Mouse (Mus musculus): Measurements from ENCODE around the gene Rap1gds1. TPM values are rescaled to one million over a fixed set of nuclear protein-coding genes. Genes with fewer than 3 reads are reported as not detected.

Gene Rap1gds1
- polyA plus RNA-seq, 1 experiment from 2014 or later, result 62.5 TPM

DNA sequence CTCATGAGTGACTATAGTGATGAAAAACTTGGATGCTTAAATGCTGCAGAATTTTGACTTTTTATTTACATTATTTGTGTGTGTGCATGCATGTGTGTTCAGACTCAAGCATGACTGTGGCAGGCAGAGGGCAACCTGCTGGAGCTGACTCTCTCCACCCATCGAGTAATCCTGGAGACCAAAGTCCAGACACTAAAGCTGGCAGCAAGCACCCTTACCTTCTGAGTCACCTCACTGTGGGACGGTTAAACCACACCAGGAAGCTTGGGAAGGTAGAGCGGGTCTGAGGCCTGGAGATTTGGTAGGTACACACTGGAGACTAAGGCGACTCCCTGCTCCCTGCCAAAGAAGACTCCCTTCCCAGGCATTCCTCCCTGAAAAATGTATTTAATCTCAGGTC is 38.0 kb downstream of the Rap1gds1 start:
- DNase-seq (ENCODE audit: low spot score), result no peak
- H3K4me1 ChIP-seq (ENCODE audit: control insufficient read depth, insufficient read depth, low read length), result no peaks in the 10 kb centered on the region
- ATAC-seq (ENCODE audit: low read depth), result no peak
- no peaks in the 10 kb centered on the region for H3K9me3 ChIP-seq (ENCODE audit: control insufficient read depth, low read length)
- H3K27ac ChIP-seq (replicated peaks; ENCODE audit: low read depth, low read length), result no peak overlapping the region
- no peaks in the 10 kb centered on the region for H3K27me3 ChIP-seq (replicated peaks; ENCODE audit: control insufficient read depth, insufficient read depth, low read length)
- no peak overlapping the region for H3K4me3 ChIP-seq (ENCODE audit: low read depth, low read length)
- 81% methylated on average over 4 of the region's 4 CpGs for WGBS
- no peak overlapping the region for H3K9ac ChIP-seq (ENCODE audit: low read depth, low read length)
- H3K4me2 ChIP-seq (ENCODE audit: low read depth, low read length), result no peak overlapping the region
- peaks cover 13% of the 10 kb centered on the region for H3K36me3 ChIP-seq (ENCODE audit: control insufficient read depth, insufficient read depth, low read length)

DNA sequence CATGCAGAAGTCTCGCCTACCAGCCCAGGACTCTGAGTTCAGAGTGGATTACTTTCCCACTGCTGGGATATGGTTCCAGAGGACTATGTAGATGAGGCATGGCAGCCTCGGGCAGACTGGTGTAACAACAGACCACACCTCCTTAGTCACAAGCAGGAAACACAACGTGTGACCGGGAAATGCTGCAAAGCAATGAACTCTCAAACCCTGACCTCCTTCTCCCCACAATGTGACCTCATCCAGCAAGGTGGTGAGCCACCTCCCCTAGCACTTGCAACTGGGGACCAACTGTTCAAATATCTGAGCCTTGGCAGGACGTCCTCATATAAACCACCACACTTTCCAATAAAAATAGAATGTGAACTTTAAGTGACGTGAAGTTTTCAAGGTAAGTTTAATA is 41.8 kb downstream of the Rap1gds1 start:
- no peak overlapping the region for H3K9ac ChIP-seq (ENCODE audit: low read depth, low read length)
- H3K27me3 ChIP-seq (replicated peaks; ENCODE audit: control insufficient read depth, insufficient read depth, low read length), result no peaks in the 10 kb centered on the region
- ATAC-seq (ENCODE audit: low read depth) (no peak), DNase-seq (ENCODE audit: low spot score) (no peak)
- no peak overlapping the region for H3K4me3 ChIP-seq (ENCODE audit: low read depth, low read length)
- H3K36me3 ChIP-seq (ENCODE audit: control insufficient read depth, insufficient read depth, low read length), result no peaks in the 10 kb centered on the region
- no peak overlapping the region for H3K4me2 ChIP-seq (ENCODE audit: low read depth, low read length)
- H3K9me3 ChIP-seq (ENCODE audit: control insufficient read depth, low read length), result no peaks in the 10 kb centered on the region
- 79% methylated on average over 6 of the region's 6 CpGs for WGBS
- H3K27ac ChIP-seq (replicated peaks; ENCODE audit: low read depth, low read length), result no peak overlapping the region
- no peaks in the 10 kb centered on the region for H3K4me1 ChIP-seq (ENCODE audit: control insufficient read depth, insufficient read depth, low read length)

DNA sequence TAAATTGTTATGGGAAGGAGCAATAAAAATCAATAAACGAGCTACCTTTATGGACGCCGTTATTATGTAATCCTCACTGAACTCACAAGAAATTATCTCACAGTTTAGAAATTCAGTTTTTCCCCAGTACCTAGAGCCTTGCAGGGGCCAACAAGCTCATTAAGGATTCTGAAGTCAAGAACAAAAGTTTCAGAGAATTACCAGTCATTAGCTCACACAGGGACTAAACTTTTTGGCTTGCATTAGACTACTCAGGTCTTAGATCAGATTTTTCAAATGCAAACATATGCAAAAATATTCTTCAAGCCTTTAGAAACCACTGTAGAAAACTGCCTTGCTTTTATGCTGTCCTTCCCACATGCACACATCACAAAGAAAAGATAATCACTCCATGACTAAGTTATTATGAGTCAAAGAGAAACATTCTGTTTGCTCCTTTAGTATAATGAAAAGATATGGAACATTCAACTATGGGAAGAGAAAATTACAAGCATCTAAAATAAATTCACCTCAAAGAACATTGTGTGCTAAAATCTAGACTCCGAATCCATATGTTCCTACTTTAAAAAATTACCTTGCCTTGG is 44.3 kb downstream of the Rap1gds1 start:
- no peaks in the 10 kb centered on the region for H3K36me3 ChIP-seq (ENCODE audit: control insufficient read depth, insufficient read depth, low read length)
- 86% methylated on average over 4 of the region's 4 CpGs for WGBS
- no peak for DNase-seq (ENCODE audit: low spot score)

DNA sequence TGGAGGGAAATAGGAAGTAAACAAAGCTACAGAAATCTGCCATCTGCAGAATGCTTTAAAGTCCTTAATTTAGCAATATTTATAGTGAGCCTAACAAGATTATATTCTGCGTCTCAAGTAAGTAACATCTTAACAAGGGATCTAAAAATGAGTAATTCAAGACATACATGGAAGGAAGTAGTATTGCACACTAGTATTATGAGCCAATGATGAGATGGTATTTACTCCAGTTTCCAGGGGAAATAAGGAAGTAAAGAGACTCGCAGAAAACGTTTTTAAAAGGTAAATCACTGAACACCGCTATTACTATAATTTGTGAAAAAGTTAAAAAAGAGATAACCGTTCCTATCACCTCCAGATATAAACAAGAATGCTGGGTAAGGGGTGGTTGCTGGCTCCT is 49.9 kb downstream of the Rap1gds1 start:
- peaks cover 12% of the 10 kb centered on the region; the same call in 1 of the 2 replicates for H3K36me3 ChIP-seq (ENCODE audit: control insufficient read depth, insufficient read depth, low read length)
- no peak overlapping the region for H3K27ac ChIP-seq (replicated peaks; ENCODE audit: low read depth, low read length)
- ATAC-seq (ENCODE audit: low read depth) (no peak), DNase-seq (ENCODE audit: low spot score) (no peak)
- H3K27me3 ChIP-seq (replicated peaks; ENCODE audit: control insufficient read depth, insufficient read depth, low read length), result no peaks in the 10 kb centered on the region
- H3K4me3 ChIP-seq (ENCODE audit: low read depth, low read length), result no peak overlapping the region
- H3K9ac ChIP-seq (ENCODE audit: low read depth, low read length), result no peak overlapping the region
- peaks cover 5% of the 10 kb centered on the region; the same call in 1 of the 2 replicates for H3K4me1 ChIP-seq (ENCODE audit: control insufficient read depth, insufficient read depth, low read length)
- no peaks in the 10 kb centered on the region for H3K9me3 ChIP-seq (ENCODE audit: control insufficient read depth, low read length)
- no peak overlapping the region for H3K4me2 ChIP-seq (ENCODE audit: low read depth, low read length)
- 77% methylated on average over 5 of the region's 5 CpGs for WGBS

More for the DNA sequence above, 44.3 kb downstream of the Rap1gds1 start:
- no peaks in the 10 kb centered on the region for H3K9me3 ChIP-seq (ENCODE audit: control insufficient read depth, low read length)
- no peak overlapping the region for H3K4me3 ChIP-seq (ENCODE audit: low read depth, low read length)
- no peak for ATAC-seq (ENCODE audit: low read depth)
- H3K27ac ChIP-seq (replicated peaks; ENCODE audit: low read depth, low read length), result no peak overlapping the region
- no peak overlapping the region for H3K4me2 ChIP-seq (ENCODE audit: low read depth, low read length)
- no peaks in the 10 kb centered on the region for H3K4me1 ChIP-seq (ENCODE audit: control insufficient read depth, insufficient read depth, low read length)
- H3K9ac ChIP-seq (ENCODE audit: low read depth, low read length), result no peak overlapping the region
- no peaks in the 10 kb centered on the region for H3K27me3 ChIP-seq (replicated peaks; ENCODE audit: control insufficient read depth, insufficient read depth, low read length)

DNA sequence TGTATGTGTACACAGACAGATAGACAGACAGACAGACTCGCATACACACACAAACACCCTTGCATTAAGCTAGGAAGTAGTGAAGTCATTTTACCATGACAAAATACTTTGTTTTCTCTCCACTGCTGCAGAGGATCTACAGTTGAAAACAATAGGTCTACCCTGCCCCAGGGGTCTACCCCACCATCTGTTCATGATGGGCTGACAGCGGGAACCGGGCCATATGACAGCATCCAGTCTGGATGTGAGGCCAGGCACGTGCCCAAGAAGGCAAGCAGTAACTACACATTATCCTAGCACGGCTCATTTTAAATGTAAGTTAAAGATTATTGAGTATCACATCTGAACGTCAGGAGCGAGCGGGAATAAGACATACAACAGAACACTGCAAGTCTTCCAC is 51.4 kb downstream of the Rap1gds1 start:
- no peaks in the 10 kb centered on the region for H3K27me3 ChIP-seq (replicated peaks; ENCODE audit: control insufficient read depth, insufficient read depth, low read length)
- H3K9ac ChIP-seq (ENCODE audit: low read depth, low read length), result no peak overlapping the region
- peak; percentile 74 for DNase-seq (ENCODE audit: low spot score)
- H3K4me3 ChIP-seq (ENCODE audit: low read depth, low read length), result no peak overlapping the region
- no peaks in the 10 kb centered on the region for H3K9me3 ChIP-seq (ENCODE audit: control insufficient read depth, low read length)
- H3K36me3 ChIP-seq (ENCODE audit: control insufficient read depth, insufficient read depth, low read length), result peaks cover 13% of the 10 kb centered on the region; the same call in 1 of the 2 replicates
- no peak overlapping the region for H3K27ac ChIP-seq (replicated peaks; ENCODE audit: low read depth, low read length)
- WGBS, result 55% methylated on average over 8 of the region's 8 CpGs
- H3K4me2 ChIP-seq (ENCODE audit: low read depth, low read length), result no peak overlapping the region
- H3K4me1 ChIP-seq (ENCODE audit: control insufficient read depth, insufficient read depth, low read length), result peaks cover 5% of the 10 kb centered on the region; the same call in 1 of the 2 replicates
- peak; percentile 90 for ATAC-seq (ENCODE audit: low read depth)

DNA sequence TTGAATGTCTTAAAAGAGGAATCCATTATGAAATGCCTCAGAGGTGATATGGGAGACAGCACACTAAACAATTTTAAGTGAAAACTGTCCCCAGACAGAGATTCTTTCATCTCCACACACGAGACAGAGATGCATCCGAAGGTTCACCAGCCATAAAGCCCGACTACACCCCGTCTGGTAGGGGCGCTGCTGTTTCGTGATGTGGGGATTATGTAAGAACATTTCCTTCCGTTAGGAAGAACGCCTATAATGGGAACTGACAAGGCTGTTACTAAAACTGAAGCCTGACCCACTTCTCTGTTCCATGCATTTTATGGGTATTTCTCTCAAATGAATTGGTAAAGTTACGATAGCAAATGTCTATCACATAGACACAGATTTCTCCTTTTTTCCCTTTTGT is 62.6 kb downstream of the Rap1gds1 start:
- no peaks in the 10 kb centered on the region for H3K9me3 ChIP-seq (ENCODE audit: control insufficient read depth, low read length)
- ATAC-seq (ENCODE audit: low read depth) (no peak), DNase-seq (ENCODE audit: low spot score) (no peak)
- H3K27ac ChIP-seq (replicated peaks; ENCODE audit: low read depth, low read length), result no peak overlapping the region
- H3K4me1 ChIP-seq (ENCODE audit: control insufficient read depth, insufficient read depth, low read length), result no peaks in the 10 kb centered on the region
- no peak overlapping the region for H3K9ac ChIP-seq (ENCODE audit: low read depth, low read length)
- whole genome bisulfite sequencing, result 88% methylated on average over 9 of the region's 9 CpGs
- no peaks in the 10 kb centered on the region for H3K27me3 ChIP-seq (replicated peaks; ENCODE audit: control insufficient read depth, insufficient read depth, low read length)
- no peak overlapping the region for H3K4me3 ChIP-seq (ENCODE audit: low read depth, low read length)
- H3K4me2 ChIP-seq (ENCODE audit: low read depth, low read length), result no peak overlapping the region
- H3K36me3 ChIP-seq (ENCODE audit: control insufficient read depth, insufficient read depth, low read length), result peaks cover 15% of the 10 kb centered on the region; the same call in 1 of the 2 replicates

DNA sequence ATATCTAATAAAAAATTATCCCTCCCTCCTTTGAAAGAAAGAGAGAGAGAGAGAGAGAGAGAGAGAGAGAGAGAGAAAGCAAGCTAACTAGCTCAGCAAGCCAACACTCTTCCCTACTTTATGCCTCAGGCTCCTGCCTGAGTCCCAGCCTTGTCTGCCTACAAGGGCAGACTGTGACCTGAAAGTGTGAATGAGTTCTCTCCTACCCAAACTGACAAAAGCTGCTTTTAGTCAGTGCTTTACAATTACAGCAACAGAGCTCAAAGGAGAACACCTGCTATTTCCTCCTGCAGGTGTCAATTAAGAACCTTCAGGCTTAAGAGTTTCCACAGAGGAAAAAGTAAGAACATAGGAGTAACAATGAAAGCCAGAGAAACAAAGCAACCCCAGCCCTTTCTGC is 69.3 kb downstream of the Rap1gds1 start:
- H3K4me1 ChIP-seq (ENCODE audit: control insufficient read depth, insufficient read depth, low read length), result no peaks in the 10 kb centered on the region
- H3K4me2 ChIP-seq (ENCODE audit: low read depth, low read length), result no peak overlapping the region
- 0 out of 2 replicates have a peak, but pooled peaks cover 8% of the 10 kb centered on the region for H3K36me3 ChIP-seq (ENCODE audit: control insufficient read depth, insufficient read depth, low read length)
- DNase-seq (ENCODE audit: low spot score) (no peak), ATAC-seq (ENCODE audit: low read depth) (no peak)
- no peak overlapping the region for H3K9ac ChIP-seq (ENCODE audit: low read depth, low read length)
- H3K4me3 ChIP-seq (ENCODE audit: low read depth, low read length), result no peak overlapping the region
- H3K27ac ChIP-seq (replicated peaks; ENCODE audit: low read depth, low read length), result no peak overlapping the region
- no peaks in the 10 kb centered on the region for H3K9me3 ChIP-seq (ENCODE audit: control insufficient read depth, low read length)
- H3K27me3 ChIP-seq (replicated peaks; ENCODE audit: control insufficient read depth, insufficient read depth, low read length), result no peaks in the 10 kb centered on the region

DNA sequence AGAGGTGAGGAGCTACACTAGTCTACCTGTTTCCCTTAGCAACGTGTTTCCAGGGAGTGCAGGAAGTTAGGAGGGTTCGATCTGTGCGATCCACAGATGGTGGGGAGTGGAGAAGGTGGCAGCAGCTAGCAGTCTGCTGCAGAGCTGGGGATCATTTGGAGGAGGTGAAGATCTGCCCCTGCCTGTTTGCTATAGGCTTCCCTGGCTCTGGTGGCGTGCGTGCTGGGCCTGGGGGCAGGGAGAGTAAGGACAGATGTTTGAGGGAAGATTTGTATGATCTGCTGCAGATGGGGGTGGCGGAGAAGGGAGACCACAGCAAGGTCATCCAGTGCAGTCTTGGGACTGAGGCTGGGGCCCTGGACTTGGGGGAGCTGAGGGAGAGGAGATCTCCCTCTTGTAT is 72.2 kb downstream of the Rap1gds1 start:
- no peak overlapping the region for H3K4me2 ChIP-seq (ENCODE audit: low read depth, low read length)
- H3K9me3 ChIP-seq (ENCODE audit: control insufficient read depth, low read length), result no peaks in the 10 kb centered on the region
- H3K36me3 ChIP-seq (ENCODE audit: control insufficient read depth, insufficient read depth, low read length), result 0 out of 2 replicates have a peak, but pooled peaks cover 8% of the 10 kb centered on the region
- DNase-seq (ENCODE audit: low spot score), result no peak
- H3K4me1 ChIP-seq (ENCODE audit: control insufficient read depth, insufficient read depth, low read length), result no peaks in the 10 kb centered on the region
- no peaks in the 10 kb centered on the region for H3K27me3 ChIP-seq (replicated peaks; ENCODE audit: control insufficient read depth, insufficient read depth, low read length)
- no peak overlapping the region for H3K4me3 ChIP-seq (ENCODE audit: low read depth, low read length)
- no peak overlapping the region for H3K27ac ChIP-seq (replicated peaks; ENCODE audit: low read depth, low read length)
- no peak for ATAC-seq (ENCODE audit: low read depth)
- WGBS, result 75% methylated on average over 6 of the region's 6 CpGs
- no peak overlapping the region for H3K9ac ChIP-seq (ENCODE audit: low read depth, low read length)
